Mouse (Mus musculus) cerebellum, adult 9-11 months (tissue): ENCODE results near the gene 9330161L09Rik.
"Not testable (repeated sequence)": the region's sequence is repeated elsewhere in the genome, so short reads cannot be mapped to it uniquely, and the experiment has no call there.

Experiments used
- DNase-seq: peaks from one replicate; pipeline ENCODE4 v3.0.0; 2022

The 9330161L09Rik gene

GRCm38 (mm10) chr12:103407720-103408119 is at the start of gene 9330161L09Rik:
9330161L09Rik (minus strand) TSS chr12:103407820.
- DNase-seq: no peak

- DNase-seq: no peak
Measured at GRCm38 (mm10) chr12:103457140-103457539, 49.5 kb upstream of the 9330161L09Rik start, which contains the start of gene Ifi27l2b. Ifi27l2b (minus strand) TSS chr12:103457223.

GRCm38 (mm10) chr12:103456727-103457126 is 49.1 kb upstream of the 9330161L09Rik start:
- not testable (repeated sequence) for DNase-seq

- no peak for DNase-seq
Measured at GRCm38 (mm10) chr12:103453361-103453760, 45.7 kb upstream of the 9330161L09Rik start.

GRCm38 (mm10) chr12:103445060-103445459 is 37.4 kb upstream of the 9330161L09Rik start:
- DNase-seq: no peak

- not testable (repeated sequence) for DNase-seq
Measured at GRCm38 (mm10) chr12:103444261-103444660, 36.6 kb upstream of the 9330161L09Rik start.

GRCm38 (mm10) chr12:103443524-103443923 is 35.9 kb upstream of the 9330161L09Rik start, which contains the start of gene Ifi27l2a:
Ifi27l2a (minus strand) TSS chr12:103443680.
- DNase-seq: no peak

GRCm38 (mm10) chr12:103437601-103438000 is 30.0 kb upstream of the 9330161L09Rik start:
- DNase-seq: no peak

- DNase-seq: no peak
Measured at GRCm38 (mm10) chr12:103434861-103435260, 27.2 kb upstream of the 9330161L09Rik start.

- DNase-seq: peak; percentile 44
Measured at GRCm38 (mm10) chr12:103433986-103434731, 26.5 kb upstream of the 9330161L09Rik start, which contains the start of gene Ifi27. Ifi27 (plus strand) TSS chr12:103434211.

GRCm38 (mm10) chr12:103433430-103433829 is 25.8 kb upstream of the 9330161L09Rik start:
- DNase-seq: no peak

GRCm38 (mm10) chr12:103426710-103427109 is 19.1 kb upstream of the 9330161L09Rik start:
- DNase-seq: peak; percentile 62

- peak; percentile 99 for DNase-seq
Measured at GRCm38 (mm10) chr12:103425729-103426470, 18.3 kb upstream of the 9330161L09Rik start, which contains the start of gene Ddx24. Ddx24 (minus strand) TSS chr12:103425830.

GRCm38 (mm10) chr12:103425016-103425728 is 17.6 kb upstream of the 9330161L09Rik start:
- DNase-seq: peak; percentile 51

GRCm38 (mm10) chr12:103408144-103408543 is 524 bp upstream of the 9330161L09Rik start:
- peak; percentile 58 for DNase-seq

- DNase-seq: no peak
Measured at GRCm38 (mm10) chr12:103404131-103404530, 3.5 kb downstream of the 9330161L09Rik start.

- no peak for DNase-seq
Measured at GRCm38 (mm10) chr12:103396751-103397150, 10.9 kb downstream of the 9330161L09Rik start.

GRCm38 (mm10) chr12:103395486-103396275 is 11.9 kb downstream of the 9330161L09Rik start:
- no peak for DNase-seq

GRCm38 (mm10) chr12:103393528-103393927 is 14.1 kb downstream of the 9330161L09Rik start:
- no peak for DNase-seq

GRCm38 (mm10) chr12:103391098-103391497 is 16.5 kb downstream of the 9330161L09Rik start:
- DNase-seq: no peak

GRCm38 (mm10) chr12:103389982-103390381 is 17.6 kb downstream of the 9330161L09Rik start:
- peak; percentile 53 for DNase-seq

- no peak for DNase-seq
Measured at GRCm38 (mm10) chr12:103389348-103389727, 18.3 kb downstream of the 9330161L09Rik start.
